Mouse (Mus musculus) sigmoid colon, adult 10 weeks (tissue): ENCODE measurements around the gene Sash3. TPM values are rescaled to one million over a fixed set of nuclear protein-coding genes. Genes with fewer than 3 reads are reported as not detected.

Experiments
- polyA plus RNA-seq: library from polyadenylated mRNA; stranded (reverse); fragments of 350-450 nt; fragmentation: Illumina TruSeq; extraction: RNeasy Lipid Tissue Mini Kit (QIAGEN cat#74804); gene quantifications from one replicate; pipeline ENCODE4 v1.2.3, GENCODE M21; 2014; ENCODE audit warnings: low read depth, low replicate concordance

Gene Sash3
- polyA plus RNA-seq, result 2.6 TPM

DNA sequence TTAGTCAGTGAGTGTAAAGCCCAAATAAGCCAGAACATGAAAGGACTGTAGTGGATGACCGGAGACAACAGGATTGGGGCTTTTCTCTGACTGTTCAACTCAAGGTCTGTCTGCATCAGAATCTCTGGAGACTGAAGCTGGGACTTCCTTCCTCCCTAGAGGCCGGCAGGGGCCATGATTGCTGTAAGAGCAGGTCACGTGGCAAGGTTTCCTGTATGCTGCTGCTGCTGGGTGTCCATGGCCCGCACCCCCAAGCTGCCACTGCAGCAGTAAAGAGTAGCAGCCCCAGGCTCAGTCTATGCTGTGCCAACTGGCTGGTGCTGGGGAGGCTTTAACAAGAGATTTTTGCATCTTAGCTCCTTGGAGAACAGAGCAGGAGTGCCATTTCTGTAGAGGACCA, at the start of gene Sash3:
Gene Sash3, plus strand, starts transcription at position 175 of the 400 bp plus-strand sequence.

GRCm38 (mm10) chrX:48108394-48109315, 37.6 kb upstream of the Sash3 start, which contains the start of gene Xpnpep2:
Gene Xpnpep2, plus strand, starts transcription at chrX:48108725.

GRCm38 (mm10) chrX:48208519-48209185, 62.4 kb downstream of the Sash3 start, which contains the start of gene Zdhhc9:
Gene Zdhhc9, minus strand, starts transcription at chrX:48208878.

Other genes starting within 250 kb of the Sash3 start
- gene Ocrl, start 234.0 kb upstream of the Sash3 start, polyA plus RNA-seq, result 48.6 TPM
- gene Apln, start 111.6 kb upstream of the Sash3 start, polyA plus RNA-seq, result 1.0 TPM
- gene Xpnpep2, start 37.7 kb upstream of the Sash3 start, polyA plus RNA-seq, result 2.4 TPM
- gene Zdhhc9, start 62.4 kb downstream of the Sash3 start, polyA plus RNA-seq, result 44.5 TPM
- 29.2 TPM for gene Utp14a, start 110.4 kb downstream of the Sash3 start, polyA plus RNA-seq
- 1.3 TPM for gene Bcorl1, start 194.9 kb downstream of the Sash3 start, polyA plus RNA-seq